Mouse (Mus musculus) ES-E14 (cell line): ENCODE measurements around the gene Scn8a. TPM values are rescaled to one million over a fixed set of nuclear protein-coding genes. Genes with fewer than 3 reads are reported as not detected.

Experiments
- DNase-seq: peaks from one replicate; pipeline ENCODE4 v3.0.0-alpha.2; 2013; ENCODE audit warnings: low read depth, low spot score
- H3K27ac ChIP-seq: 2 replicates; pipeline ENCODE4 v1.5.1; 2012; ENCODE audit warnings: low read depth, mild to moderate bottlenecking, low read length, moderate library complexity, mixed read lengths; ENCODE audit not compliant: poor library complexity, insufficient read depth, severe bottlenecking
- H3K36me3 ChIP-seq: 2 replicates; pipeline ENCODE4 v1.6.1; 2012; ENCODE audit warnings: mild to moderate bottlenecking, low read length, moderate library complexity, mixed read lengths; ENCODE audit not compliant: control insufficient read depth, poor library complexity, insufficient read depth, severe bottlenecking
- H3K4me1 ChIP-seq, 2 experiments: fragments of 150-350 bp in 1 of 2; sonication (generic) in 1 of 2; 2 replicates each; pipeline ENCODE4 v1.6.1; 2012; ENCODE audit warnings: low read length in 2 of 2, mild to moderate bottlenecking in 1 of 2, mixed read lengths in 1 of 2; ENCODE audit not compliant: control insufficient read depth in 2 of 2, insufficient read depth in 2 of 2, poor library complexity in 1 of 2
- H3K4me3 ChIP-seq, 2 experiments: fragments of 150-350 bp in 1 of 2; sonication (generic) in 1 of 2; 2 replicates each; pipeline ENCODE4 v1.5.1; 2012; ENCODE audit warnings: low read length in 2 of 2, low read depth in 1 of 2, mild to moderate bottlenecking in 1 of 2, mixed read lengths in 1 of 2; ENCODE audit not compliant: insufficient read depth in 1 of 2, poor library complexity in 1 of 2, severe bottlenecking in 1 of 2
- H3K9ac ChIP-seq: 2 replicates; pipeline ENCODE4 v1.6.1; 2012; ENCODE audit warnings: low read depth, mild to moderate bottlenecking, low read length, mixed read lengths; ENCODE audit not compliant: poor library complexity, insufficient read depth, severe bottlenecking
- H3K9me3 ChIP-seq: fragments of 150-350 bp; sonication (generic); 2 replicates; pipeline ENCODE4 v1.6.1; 2012; ENCODE audit warnings: low read depth, mild to moderate bottlenecking, low read length; ENCODE audit not compliant: control insufficient read depth, insufficient read depth
- CHD2 ChIP-seq: IDR thresholded peaks from 2 replicates; pipeline ENCODE4 v1.6.1; 2014; ENCODE audit warnings: mild to moderate bottlenecking, low read depth, low read length, inconsistent platforms
- HCFC1 ChIP-seq: IDR thresholded peaks from 2 replicates; pipeline ENCODE4 v1.6.1; 2012; ENCODE audit warnings: low read length, inconsistent platforms, borderline replicate concordance; ENCODE audit not compliant: insufficient read depth
- MAFK ChIP-seq: IDR thresholded peaks from 2 replicates; pipeline ENCODE4 v1.6.1; 2014; ENCODE audit warnings: mild to moderate bottlenecking, low read depth, low read length, inconsistent platforms; ENCODE audit not compliant: insufficient read depth
- ZC3H11A ChIP-seq: IDR thresholded peaks from 2 replicates; pipeline ENCODE4 v1.6.1; 2012; ENCODE audit warnings: low read depth, mild to moderate bottlenecking, inconsistent platforms, low read length, borderline replicate concordance
- ZNF384 ChIP-seq: IDR thresholded peaks from 2 replicates; pipeline ENCODE4 v1.6.1; 2012; ENCODE audit warnings: low read depth, low read length, inconsistent platforms
- in situ Hi-C, 2 experiments: fragments of 600-800 bp; cut with MboI; formaldehyde crosslinking; loops; one replicate each; pipeline ENCODE4 v1.15.1; 2025; ENCODE audit warnings: low sequenced_read_pairs in 2 of 2, inconsistent platforms in 1 of 2; ENCODE audit not compliant: unreplicated experiment in 2 of 2
- total RNA-seq: library from RNA; depleted of rRNA; stranded (reverse); fragments of 300-350 nt; gene quantifications from 2 replicates; pipeline ENCODE4 v1.2.3, GENCODE M21; 2012

Gene Scn8a
- total RNA-seq, 1 experiment = 6.1 TPM

DNA sequence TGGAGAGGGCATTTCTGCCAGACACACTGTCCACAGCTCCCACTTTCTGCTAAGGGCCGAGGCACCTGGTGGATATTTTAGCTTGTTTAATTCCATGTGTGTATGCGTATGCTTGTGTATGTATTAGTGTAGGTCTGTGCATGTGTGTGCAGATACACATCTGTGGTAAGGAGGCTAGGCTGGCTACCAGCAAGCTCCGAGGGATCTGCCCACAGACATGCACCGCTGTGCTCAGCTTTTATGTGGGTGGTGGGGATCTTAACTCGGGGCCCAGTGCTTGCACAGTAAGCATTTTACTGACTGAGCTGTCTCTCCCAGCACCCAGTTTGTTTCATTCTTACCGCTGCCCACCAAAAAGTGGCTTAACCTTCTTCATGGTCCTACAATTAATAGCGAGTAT, 137.6 kb downstream of the Scn8a start:
- DNase-seq = no peak
- H3K9ac ChIP-seq = no peak overlapping the region
- in situ Hi-C loops = no loop called here
- TF ChIP-seq MAFK (no peak), CHD2 (no peak), ZNF384 (no peak), ZC3H11A (no peak), HCFC1 (no peak)
- no peaks in the 10 kb centered on the region for H3K9me3 ChIP-seq
- peaks cover 0 to 2% of the 10 kb centered on the region in 2 experiments; a peak in 1 of 4 replicates for H3K4me1 ChIP-seq
- H3K27ac ChIP-seq = no peak overlapping the region
- no peak overlapping the region for H3K4me3 ChIP-seq
- no peaks in the 10 kb centered on the region for H3K36me3 ChIP-seq

GRCm38 (mm10) chr15:101008386-101009010, 138.8 kb downstream of the Scn8a start:
- H3K9me3 ChIP-seq = no peaks in the 10 kb centered on the region
- no peak overlapping the region for H3K9ac ChIP-seq
- H3K4me1 ChIP-seq = peaks cover 0 to 2% of the 10 kb centered on the region in 2 experiments; a peak in 1 of 4 replicates
- H3K27ac ChIP-seq = no peak overlapping the region
- H3K36me3 ChIP-seq = no peaks in the 10 kb centered on the region
- H3K4me3 ChIP-seq = no peak overlapping the region
- in situ Hi-C loops = no loop called here
- no peak for DNase-seq
- TF ChIP-seq HCFC1 = no peak
- TF ChIP-seq MAFK = no peak
- TF ChIP-seq ZNF384 = no peak
- TF ChIP-seq ZC3H11A = no peak
- no peak for TF ChIP-seq CHD2

GRCm38 (mm10) chr15:101011352-101011751, 141.7 kb downstream of the Scn8a start:
- no peak for TF ChIP-seq ZC3H11A
- TF ChIP-seq CHD2 = peak; percentile 59; the same call in 1 of the 2 replicates
- H3K36me3 ChIP-seq = no peaks in the 10 kb centered on the region
- 0 out of 4 replicates have a peak overlapping the region, but pooled peaks of 1 of the 2 experiments have one; percentile 7 for H3K4me3 ChIP-seq
- no peaks in the 10 kb centered on the region for H3K9me3 ChIP-seq
- DNase-seq = peak; percentile 37
- H3K4me1 ChIP-seq = peaks cover 0 to 2% of the 10 kb centered on the region in 2 experiments; a peak in 1 of 4 replicates
- no peak overlapping the region for H3K9ac ChIP-seq
- in situ Hi-C loops = no loop called here
- H3K27ac ChIP-seq = no peak overlapping the region

- no peaks in the 10 kb centered on the region for H3K4me1 ChIP-seq
- DNase-seq = no peak
- no peaks in the 10 kb centered on the region for H3K9me3 ChIP-seq
- in situ Hi-C loops = no loop called here
- TF ChIP-seq ZNF384 (no peak), HCFC1 (no peak), ZC3H11A (no peak), CHD2 (no peak), MAFK (no peak)
- no peaks in the 10 kb centered on the region for H3K36me3 ChIP-seq
- H3K27ac ChIP-seq = no peak overlapping the region
- no peak overlapping the region for H3K4me3 ChIP-seq
- no peak overlapping the region for H3K9ac ChIP-seq
Observed at GRCm38 (mm10) chr15:101028960-101029359, 159.3 kb downstream of the Scn8a start.

DNA sequence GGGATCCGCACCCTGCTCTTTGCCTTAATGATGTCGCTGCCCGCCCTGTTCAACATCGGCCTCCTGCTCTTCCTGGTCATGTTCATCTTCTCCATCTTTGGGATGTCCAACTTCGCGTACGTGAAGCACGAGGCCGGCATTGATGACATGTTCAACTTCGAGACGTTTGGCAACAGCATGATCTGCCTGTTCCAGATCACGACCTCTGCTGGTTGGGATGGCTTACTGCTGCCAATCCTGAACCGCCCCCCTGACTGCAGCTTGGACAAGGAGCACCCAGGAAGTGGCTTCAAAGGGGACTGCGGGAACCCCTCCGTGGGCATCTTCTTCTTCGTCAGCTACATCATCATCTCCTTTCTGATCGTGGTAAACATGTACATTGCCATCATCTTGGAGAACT, 170.0 kb downstream of the Scn8a start:
- Histone ChIP-seq H3K36me3 (no peaks in the 10 kb centered on the region), H3K9ac (no peak overlapping the region), H3K27ac (no peak overlapping the region), H3K4me3 (no peak overlapping the region), H3K9me3 (no peaks in the 10 kb centered on the region), H3K4me1 (no peaks in the 10 kb centered on the region)
- DNase-seq = no peak
- in situ Hi-C loops = no loop called here
- TF ChIP-seq HCFC1 (0 out of 2 replicates have a peak, but pooled peaks have one; percentile 27), CHD2 (no peak), ZC3H11A (no peak), MAFK (no peak)
